Mouse (Mus musculus) embryo, embryonic 11.5 days (tissue): ENCODE data around the gene Snx33.
A peak's percentile ranks its signal among the peaks of the same experiment; 100 is the strongest.
"Not testable (repeated sequence)": the region's sequence is repeated elsewhere in the genome, so short reads cannot be mapped to it uniquely, and the experiment has no call there.

Source experiments
- DNase-seq: peaks from one replicate; pipeline ENCODE4 v3.0.0-alpha.2; 2012; ENCODE audit warnings: low read depth, low spot score

Snx33 gene

GRCm38 (mm10) chr9:56928041-56928811 lies at the start of gene Snx33:
Gene Snx33 (minus strand): TSS chr9:56928371.
- peak; percentile 83 for DNase-seq

DNA sequence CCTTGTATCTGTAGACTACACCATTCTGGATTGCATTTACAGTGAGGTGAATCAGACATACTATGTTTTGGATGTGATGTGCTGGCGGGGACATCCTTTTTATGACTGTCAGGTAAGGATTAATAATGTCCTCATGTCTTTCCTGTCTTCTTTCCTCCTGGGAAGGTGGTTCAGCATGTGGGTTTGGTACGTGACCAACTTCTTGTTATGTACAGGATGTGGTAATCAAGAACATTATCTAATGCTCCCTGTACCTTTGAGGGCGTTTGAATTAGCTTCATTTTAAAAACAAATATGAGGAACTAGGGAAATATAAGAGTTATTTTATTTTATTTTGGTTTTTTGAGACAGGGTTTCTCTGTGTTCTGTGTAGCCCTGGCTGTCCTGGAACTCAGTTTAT lies 47.0 kb upstream of the Snx33 start:
- no peak for DNase-seq

- DNase-seq: no peak
Measured at GRCm38 (mm10) chr9:56973960-56974524, 45.9 kb upstream of the Snx33 start.

DNA sequence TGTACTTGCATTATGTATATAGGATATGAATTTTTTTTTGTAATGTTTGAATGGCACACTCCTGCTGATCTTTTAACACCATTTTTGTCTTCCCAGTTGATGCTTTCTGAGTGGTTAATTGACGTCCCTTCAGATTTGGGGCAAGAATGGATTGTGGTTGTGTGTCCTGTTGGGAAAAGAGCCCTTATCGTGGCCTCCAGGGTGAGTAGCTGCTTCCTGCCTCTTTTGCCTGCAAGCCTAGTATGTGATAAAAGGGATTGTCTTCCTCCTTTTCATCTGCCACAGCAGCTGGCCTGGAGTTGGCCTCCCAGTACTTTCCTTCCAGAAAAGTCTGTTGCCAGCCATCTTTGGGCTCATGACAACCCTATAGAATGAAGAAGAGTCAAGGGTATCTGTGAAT lies 42.0 kb upstream of the Snx33 start:
- DNase-seq: no peak

DNA sequence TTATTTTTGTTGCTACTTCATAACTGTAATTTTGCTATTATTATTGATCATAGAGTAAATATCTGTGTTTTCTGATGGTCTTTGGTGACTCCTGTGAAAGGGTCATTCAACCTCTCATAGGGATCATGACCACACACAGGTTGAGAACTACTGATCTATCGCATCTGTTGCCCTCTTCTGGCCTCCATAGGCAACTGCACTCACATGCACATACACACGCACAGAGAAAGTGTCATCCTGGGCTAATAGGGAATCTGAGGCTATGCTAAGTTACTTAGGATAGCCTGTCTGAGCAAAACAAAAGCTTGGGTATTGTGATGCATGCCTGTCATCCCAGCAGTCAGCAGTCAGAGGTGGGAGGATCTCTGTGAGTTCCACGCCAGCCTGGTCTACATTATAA lies 33.4 kb upstream of the Snx33 start:
- no peak for DNase-seq

GRCm38 (mm10) chr9:56958689-56959088 lies 30.5 kb upstream of the Snx33 start:
- no peak for DNase-seq

DNA sequence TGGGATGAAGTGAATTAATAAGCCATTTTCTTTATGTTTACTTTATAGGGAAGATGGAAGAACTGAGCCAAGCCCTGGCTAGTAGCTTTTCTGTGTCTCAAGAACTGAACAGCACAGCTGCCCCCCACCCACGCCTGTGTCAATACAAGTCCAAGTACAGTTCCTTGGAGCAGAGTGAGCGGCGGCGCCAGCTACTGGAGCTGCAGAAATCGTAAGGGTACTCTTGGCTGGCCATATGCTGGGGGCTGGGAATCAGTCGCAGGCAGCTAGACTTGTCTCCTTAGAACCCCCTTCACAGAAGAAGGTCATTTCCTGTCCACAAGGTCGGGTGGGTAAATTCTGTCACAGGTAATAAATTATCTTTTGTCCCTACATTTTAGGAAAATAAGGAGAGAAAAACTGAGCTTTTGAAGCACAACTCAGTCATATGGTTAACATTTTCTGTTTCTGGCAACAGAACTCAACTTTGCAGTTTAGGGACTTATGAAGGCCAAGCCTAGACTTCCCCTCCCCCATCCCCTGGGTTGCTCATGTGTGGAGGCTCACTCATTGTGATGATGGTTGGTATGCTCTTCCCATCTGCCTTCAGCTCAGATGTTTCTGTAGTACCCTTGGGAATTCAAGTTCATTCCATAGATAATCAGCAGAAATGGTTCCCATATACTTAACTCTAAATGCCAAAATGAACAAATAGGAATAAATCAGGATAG lies 28.9 kb upstream of the Snx33 start:
- DNase-seq: no peak

- no peak for DNase-seq
Measured at GRCm38 (mm10) chr9:56953562-56953961, 25.4 kb upstream of the Snx33 start.

GRCm38 (mm10) chr9:56950414-56951400 lies 22.5 kb upstream of the Snx33 start, which contains the start of gene Snupn:
Gene Snupn (plus strand): TSS chr9:56950878.
- DNase-seq: peak; percentile 98

- no peak for DNase-seq
Measured at GRCm38 (mm10) chr9:56949767-56950166, 21.6 kb upstream of the Snx33 start.

- DNase-seq: not testable (repeated sequence)
Measured at GRCm38 (mm10) chr9:56948699-56949098, 20.5 kb upstream of the Snx33 start.

- not testable (repeated sequence) for DNase-seq
Measured at GRCm38 (mm10) chr9:56947481-56947880, 19.3 kb upstream of the Snx33 start.

DNA sequence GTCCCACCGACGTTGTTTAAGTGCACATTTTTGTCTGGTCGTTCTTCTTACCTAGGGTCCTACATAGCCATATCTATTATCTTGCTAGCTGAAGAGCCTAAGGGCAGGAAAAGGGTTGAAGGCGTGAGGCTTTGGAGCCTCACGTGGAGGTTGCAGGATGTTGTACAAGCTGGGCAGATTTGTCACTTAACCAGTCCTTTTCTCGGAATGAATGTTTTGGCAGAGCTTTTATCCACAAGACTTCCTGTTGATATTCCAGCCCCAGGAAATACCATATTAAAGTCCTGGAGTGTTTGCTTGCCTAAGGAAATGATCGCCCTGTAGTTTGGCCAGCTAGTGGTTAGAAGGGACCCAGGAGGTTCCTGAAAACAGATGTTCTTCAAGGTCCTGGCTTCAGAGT lies 10.2 kb upstream of the Snx33 start:
- no peak for DNase-seq

- DNase-seq: peak; percentile 89
Measured at GRCm38 (mm10) chr9:56937223-56938160, 9.3 kb upstream of the Snx33 start, which contains the start of gene Imp3. Gene Imp3 (plus strand): TSS chr9:56937475.

- DNase-seq: no peak
Measured at GRCm38 (mm10) chr9:56936861-56937222, 8.7 kb upstream of the Snx33 start.

DNA sequence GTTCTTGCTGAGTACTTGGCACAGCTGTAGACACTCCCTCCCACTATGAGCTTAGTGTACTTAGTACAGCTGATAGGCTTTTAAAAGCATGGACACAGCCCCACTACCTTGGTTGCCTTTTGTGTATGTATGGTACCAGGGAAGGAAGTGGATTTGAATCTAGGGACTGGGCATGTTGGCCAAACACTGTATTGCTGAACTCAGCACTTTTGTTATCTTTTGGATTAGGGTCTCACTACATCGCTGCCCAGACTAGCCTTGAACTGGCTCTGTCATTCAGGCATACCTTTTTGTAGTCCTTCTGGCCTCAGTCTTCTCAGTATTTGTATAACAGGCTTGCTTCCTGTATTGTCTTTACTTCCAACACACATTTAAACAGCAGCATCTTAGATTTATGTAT lies 2.4 kb upstream of the Snx33 start:
- DNase-seq: no peak

DNA sequence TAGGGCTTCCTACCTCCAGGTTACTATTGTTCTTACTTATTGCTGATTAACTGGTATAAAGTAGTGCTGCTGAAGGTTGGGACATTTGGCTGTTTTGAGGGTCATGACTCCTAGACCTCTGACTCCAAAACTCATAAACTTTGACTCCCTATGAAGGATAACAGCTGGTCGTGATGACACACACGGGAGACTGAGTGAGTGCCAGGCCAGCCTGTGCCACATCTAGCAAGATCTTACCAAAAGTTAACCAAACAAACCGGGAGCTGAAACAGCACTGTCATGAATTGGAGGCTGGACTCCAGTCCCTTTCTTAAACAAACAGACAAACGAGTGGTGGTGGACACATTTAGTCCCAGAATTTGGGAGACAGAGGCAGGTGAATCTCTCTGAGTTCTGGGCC lies 1.3 kb upstream of the Snx33 start:
- DNase-seq: no peak

- no peak for DNase-seq
Measured at GRCm38 (mm10) chr9:56927191-56928012, 769 bp downstream of the Snx33 start.

DNA sequence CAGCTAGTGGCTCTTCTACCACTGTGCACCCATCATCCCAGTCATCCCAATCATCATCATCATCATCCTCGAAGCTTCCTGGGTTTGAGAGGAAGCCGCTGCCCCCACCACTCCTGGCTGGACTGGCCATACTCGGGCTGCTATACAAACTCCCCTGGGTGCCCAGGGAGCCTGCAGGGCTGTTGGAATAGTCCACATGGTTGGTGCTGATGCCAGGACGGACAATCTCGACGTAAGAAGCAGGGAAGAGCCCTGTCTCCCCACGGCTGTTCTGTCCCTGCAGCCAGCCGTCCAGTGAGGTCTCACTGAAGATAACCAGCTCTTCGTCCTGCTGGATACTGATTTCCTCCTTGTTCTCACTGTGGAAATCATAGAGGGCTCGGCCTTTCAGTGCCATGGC lies 1.8 kb downstream of the Snx33 start:
- DNase-seq: no peak

DNA sequence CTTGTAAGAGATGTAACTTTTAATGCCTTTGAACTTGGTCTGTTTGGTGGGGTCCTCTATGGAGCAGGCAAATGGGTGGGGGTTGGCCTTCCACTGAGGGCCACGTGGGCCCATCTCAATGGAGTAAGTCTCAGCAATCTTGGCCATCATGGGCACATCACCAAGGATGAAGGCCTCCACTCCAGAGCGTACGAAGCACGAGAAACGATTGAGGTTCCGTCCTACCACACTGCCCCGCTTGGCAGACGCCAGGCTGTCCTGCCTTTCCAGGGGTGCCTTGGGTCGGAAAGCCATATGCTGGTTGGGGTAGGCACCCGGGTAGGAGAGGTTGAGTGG lies 2.2 kb downstream of the Snx33 start:
- DNase-seq: no peak
